Mouse (Mus musculus): ENCODE measurements at regions not wholly inside any gene's neighbourhood (a gene's known extent, or its start where the extent isn't known, plus 50 kb on each side); places are given as distances from the start of the nearest gene placed in this dataset.

- DNase-seq (ENCODE audit: low spot score): no peak
Observed at GRCm38 (mm10) chr2:178596312-178597083, 166.2 kb downstream of the Cdh26 start.

GRCm38 (mm10) chr2:178597084-178597470, 166.7 kb downstream of the Cdh26 start:
- DNase-seq (ENCODE audit: low spot score): no peak

GRCm38 (mm10) chr2:178598371-178598770, 168.0 kb downstream of the Cdh26 start:
- no peak for DNase-seq (ENCODE audit: low spot score)

GRCm38 (mm10) chr2:178598836-178599235, 168.5 kb downstream of the Cdh26 start:
- DNase-seq (ENCODE audit: low spot score): no peak

GRCm38 (mm10) chr2:178603443-178603842, 173.1 kb downstream of the Cdh26 start:
- DNase-seq (ENCODE audit: low spot score): no peak

- DNase-seq (ENCODE audit: low spot score): peak; percentile 75
Observed at GRCm38 (mm10) chr2:178606733-178607132, 176.4 kb downstream of the Cdh26 start.

- DNase-seq (ENCODE audit: low spot score): no peak
Observed at GRCm38 (mm10) chr2:178610211-178610975, 180.1 kb downstream of the Cdh26 start.

- DNase-seq (ENCODE audit: low spot score): no peak
Observed at GRCm38 (mm10) chr2:178614761-178615160, 184.4 kb downstream of the Cdh26 start.

GRCm38 (mm10) chr2:178622801-178623200, 192.5 kb downstream of the Cdh26 start:
- no peak for DNase-seq (ENCODE audit: low spot score)

GRCm38 (mm10) chr2:178624475-178624874, 194.1 kb downstream of the Cdh26 start:
- DNase-seq (ENCODE audit: low spot score): no peak

GRCm38 (mm10) chr2:178624907-178625306, 194.6 kb downstream of the Cdh26 start:
- no peak for DNase-seq (ENCODE audit: low spot score)

- peak; percentile 81 for DNase-seq (ENCODE audit: low spot score)
Observed at GRCm38 (mm10) chr2:178629756-178630155, 199.4 kb downstream of the Cdh26 start.

- DNase-seq (ENCODE audit: low spot score): no peak
Observed at GRCm38 (mm10) chr2:178630511-178630910, 200.2 kb downstream of the Cdh26 start.

GRCm38 (mm10) chr2:178631336-178631735, 201.0 kb downstream of the Cdh26 start:
- no peak for DNase-seq (ENCODE audit: low spot score)

- peak; percentile 63 for DNase-seq (ENCODE audit: low spot score)
Observed at GRCm38 (mm10) chr2:178631966-178632365, 201.6 kb downstream of the Cdh26 start.

- no peak for DNase-seq (ENCODE audit: low spot score)
Observed at GRCm38 (mm10) chr2:178632831-178633585, 202.7 kb downstream of the Cdh26 start.

GRCm38 (mm10) chr2:178634116-178634515, 203.8 kb downstream of the Cdh26 start:
- DNase-seq (ENCODE audit: low spot score): no peak

- DNase-seq (ENCODE audit: low spot score): no peak
Observed at GRCm38 (mm10) chr2:178635685-178636084, 205.4 kb downstream of the Cdh26 start.

GRCm38 (mm10) chr2:178636901-178637300, 206.6 kb downstream of the Cdh26 start:
- DNase-seq (ENCODE audit: low spot score): no peak

- DNase-seq (ENCODE audit: low spot score): no peak
Observed at GRCm38 (mm10) chr2:178642137-178643052, 212.1 kb downstream of the Cdh26 start.

- no peak for DNase-seq (ENCODE audit: low spot score)
Observed at GRCm38 (mm10) chr2:178643053-178643402, 212.7 kb downstream of the Cdh26 start.

- DNase-seq (ENCODE audit: low spot score): no peak
Observed at GRCm38 (mm10) chr2:178643841-178644240, 213.5 kb downstream of the Cdh26 start.

Data from testis, postnatal 10 days (tissue).